Mouse (Mus musculus) inflammation-experienced regulatory T-cells, adult 16 weeks (primary cell): ENCODE data around the gene Rhbdd1. TPM values are rescaled to one million over a fixed set of nuclear protein-coding genes. Genes with fewer than 3 reads are reported as not detected.

Source experiments
- polyA plus RNA-seq: library from polyadenylated mRNA; unstranded; fragments of 100-300 nt; shearing (Covaris generic); gene quantifications from one replicate; pipeline ENCODE4 v1.2.1, GENCODE M21; 2017

The Rhbdd1 gene
- 33.7 TPM for polyA plus RNA-seq

DNA sequence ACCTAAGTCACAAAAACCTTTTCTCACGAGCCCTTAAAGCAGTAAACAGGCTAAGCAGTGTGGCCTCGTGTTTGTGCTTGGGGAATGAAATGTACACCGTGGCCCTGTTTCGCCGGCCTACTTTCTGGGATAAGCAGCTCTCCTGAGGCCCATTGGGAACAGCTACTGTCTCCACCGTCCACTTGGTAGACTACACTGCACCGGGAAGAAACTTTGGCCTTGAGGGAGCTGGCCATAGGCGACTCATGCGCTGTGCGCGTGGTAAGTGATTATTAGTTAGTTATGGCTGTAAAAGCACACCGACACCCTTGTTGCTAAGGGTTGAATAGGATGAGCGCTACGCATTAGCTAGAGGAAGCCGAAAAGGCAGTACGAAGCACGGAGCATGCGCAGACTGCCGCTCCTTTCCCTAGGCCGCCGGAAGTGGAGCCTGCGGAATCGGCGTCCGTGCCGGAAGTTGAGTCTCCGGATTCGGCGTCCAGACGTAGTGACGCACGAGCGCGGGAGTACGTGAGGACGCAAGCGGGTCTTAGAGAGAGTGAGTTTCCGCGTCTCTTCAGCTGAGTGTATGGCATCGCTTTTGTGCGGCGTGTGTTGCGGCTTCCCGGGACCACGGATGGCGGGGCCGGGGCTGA, at the start of gene Rhbdd1:
TSS of gene Rhbdd1 (plus strand) at position 342 of the 635 bp plus-strand sequence.

DNA sequence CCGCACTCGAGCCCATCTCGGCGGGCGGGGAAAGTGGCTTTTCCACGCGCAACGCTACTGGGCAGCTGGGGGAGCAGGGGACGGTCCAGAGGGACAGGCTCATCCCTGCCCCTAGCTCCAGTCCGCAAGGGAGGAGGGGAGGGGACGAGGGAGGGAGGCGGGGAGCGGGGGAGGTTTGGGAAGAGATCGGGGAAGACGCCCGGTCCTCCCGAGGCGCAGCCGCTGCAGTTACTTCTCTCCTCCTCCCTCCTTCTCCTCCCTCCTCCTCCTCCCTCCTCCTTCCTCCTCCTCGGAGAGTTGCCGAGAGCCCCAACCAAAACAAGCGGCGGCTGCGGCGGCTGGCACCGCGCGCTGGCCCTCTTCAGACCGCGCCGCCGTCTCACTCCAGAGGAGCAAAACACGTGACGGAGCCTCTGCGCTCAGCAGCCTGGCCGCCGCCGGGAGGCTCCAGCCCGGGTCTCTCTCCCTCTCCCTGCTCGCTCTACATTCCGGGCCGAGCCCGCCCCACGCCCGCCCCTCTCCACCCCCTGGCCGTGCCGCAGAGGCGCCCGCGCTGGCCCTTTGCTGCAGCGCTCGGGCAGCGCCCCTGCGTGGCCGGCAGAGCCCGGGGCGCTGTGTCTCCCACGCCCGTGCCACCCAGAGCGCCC, 25.0 kb upstream of the Rhbdd1 start, which contains the start of gene Irs1:
TSS of gene Irs1 (minus strand) at position 266 of the 647 bp plus-strand sequence.

Other genes with a start within 250 kb of the Rhbdd1 start
- not detected for gene Gm9747, start 83.3 kb upstream of the Rhbdd1 start, polyA plus RNA-seq
- not detected for gene Irs1, start 25.0 kb upstream of the Rhbdd1 start, polyA plus RNA-seq